Mouse (Mus musculus) limb, embryonic 13.5 days (tissue): Measurements from ENCODE around the gene Ripply3. TPM values are rescaled to one million over a fixed set of nuclear protein-coding genes. Genes with fewer than 3 reads are reported as not detected.

Source experiments
- ATAC-seq: fragments of 200-750 bp; cut with Nextera tagmentation; 2 replicates; pipeline ENCODE4 v1.8.0; 2017; ENCODE audit warnings: low read depth, moderate number of reproducible peaks, moderate TSS enrichment; ENCODE audit not compliant: low FRiP score
- H3K27ac ChIP-seq: fragments of 300-500 bp; sonication (generic); 2 replicates; pipeline ENCODE4 v1.5.1; 2015; ENCODE audit warnings: inconsistent platforms, mild to moderate bottlenecking, moderate library complexity
- H3K27me3 ChIP-seq: fragments of 300-500 bp; sonication (generic); 2 replicates; pipeline ENCODE4 v1.6.1; 2015; ENCODE audit warnings: mild to moderate bottlenecking, inconsistent platforms
- H3K36me3 ChIP-seq: fragments of 300-500 bp; sonication (generic); 2 replicates; pipeline ENCODE4 v1.6.1; 2015; ENCODE audit warnings: inconsistent platforms, mild to moderate bottlenecking, moderate library complexity
- H3K4me1 ChIP-seq: fragments of 300-500 bp; sonication (generic); 2 replicates; pipeline ENCODE4 v1.6.1; 2015; ENCODE audit warnings: inconsistent platforms
- H3K4me2 ChIP-seq: fragments of 300-500 bp; sonication (generic); replicated peaks from 2 replicates; pipeline ENCODE4 v1.6.1; 2015; ENCODE audit warnings: inconsistent platforms, mild to moderate bottlenecking, moderate library complexity
- H3K4me3 ChIP-seq: fragments of 300-500 bp; sonication (generic); 2 replicates; pipeline ENCODE4 v1.5.1; 2015; ENCODE audit warnings: moderate library complexity, mild to moderate bottlenecking, inconsistent platforms
- H3K9ac ChIP-seq: fragments of 300-500 bp; sonication (generic); 2 replicates; pipeline ENCODE4 v1.6.1; 2015; ENCODE audit warnings: mild to moderate bottlenecking, inconsistent platforms
- H3K9me3 ChIP-seq: fragments of 300-500 bp; sonication (generic); 2 replicates; pipeline ENCODE4 v1.6.1; 2016; ENCODE audit warnings: inconsistent platforms
- WGBS: fragments of 180-500 bp; shearing (Covaris S2); methylation state at CpG from one replicate; pipeline ENCODE4 v1.1.7; 2015; 5-methylcytosine and 5-hydroxymethylcytosine counted together
- polyA plus RNA-seq: library from polyadenylated mRNA; unstranded; fragments of >200 nt; fragmentation: Nextera tagmentation; extraction: Ambion mirVana; gene quantifications from 2 replicates; pipeline ENCODE4 v1.2.1, GENCODE M21; 2015

The Ripply3 gene
- polyA plus RNA-seq: 3.1 and 3.2 TPM in 2 replicates

DNA sequence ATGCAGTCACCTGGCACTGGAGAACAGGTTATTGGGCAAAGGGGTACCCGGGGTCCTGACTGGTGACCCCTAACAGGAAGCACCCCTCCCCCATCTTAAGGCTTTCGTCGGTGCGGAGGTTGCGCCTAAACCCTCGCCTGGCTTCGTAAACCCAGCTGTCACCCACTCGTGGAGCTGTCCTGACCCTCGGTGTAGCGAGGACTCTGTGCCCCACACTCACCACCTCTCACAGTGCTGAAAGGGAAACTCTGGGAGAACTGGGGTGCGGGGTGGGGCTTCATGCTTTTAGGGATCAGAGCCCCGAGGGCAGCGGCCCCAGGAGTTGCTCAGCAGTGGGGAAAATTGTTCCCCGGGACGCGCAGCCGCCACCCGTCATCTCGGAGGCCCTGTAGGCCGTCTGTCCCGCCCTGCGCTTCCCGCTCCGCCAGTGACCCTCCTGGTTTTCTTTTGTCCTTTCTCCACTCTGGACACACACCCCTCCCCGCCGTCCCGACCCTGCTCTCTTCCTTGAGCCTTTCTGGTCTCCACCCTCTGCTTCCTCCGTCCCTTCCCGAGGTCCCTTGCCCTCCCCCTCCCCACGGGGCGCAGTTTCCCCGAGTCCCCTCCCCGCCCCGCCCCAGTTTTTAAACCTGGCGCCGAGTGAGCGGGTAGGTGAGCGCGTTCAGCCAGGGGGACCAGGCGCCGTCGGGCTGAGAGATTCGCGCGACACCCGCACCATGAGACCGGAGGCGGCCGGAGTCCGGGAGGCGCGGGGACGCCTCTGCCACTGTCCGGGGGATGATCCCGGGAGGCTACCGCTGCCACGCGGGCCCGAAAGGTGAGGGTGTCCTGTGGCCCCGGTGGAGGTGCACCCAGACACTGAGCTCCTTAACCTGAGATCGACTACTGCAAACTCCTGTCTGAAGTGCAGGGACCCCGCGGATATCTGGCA, at the start of gene Ripply3:
TSS of gene Ripply3 (plus strand) at position 640 of the 931 bp plus-strand sequence.
- peak within 1 kb of the TSS; percentile 60 for H3K9ac ChIP-seq
- peaks cover 23% of the 10 kb centered on the region for H3K4me1 ChIP-seq
- H3K4me2 ChIP-seq: peak within 1 kb of the TSS; percentile 85
- 1% methylated on average over 63 of the region's 63 CpGs for WGBS
- H3K4me3 ChIP-seq: peak within 1 kb of the TSS; percentile 53
- H3K9me3 ChIP-seq: no peaks in the 10 kb centered on the region
- no peak within 1 kb of the TSS for H3K27ac ChIP-seq
- H3K36me3 ChIP-seq: no peaks in the 10 kb centered on the region
- peak; percentile 34; the same call in 1 of the 2 replicates for ATAC-seq
- H3K27me3 ChIP-seq: peaks cover 55% of the 10 kb centered on the region

DNA sequence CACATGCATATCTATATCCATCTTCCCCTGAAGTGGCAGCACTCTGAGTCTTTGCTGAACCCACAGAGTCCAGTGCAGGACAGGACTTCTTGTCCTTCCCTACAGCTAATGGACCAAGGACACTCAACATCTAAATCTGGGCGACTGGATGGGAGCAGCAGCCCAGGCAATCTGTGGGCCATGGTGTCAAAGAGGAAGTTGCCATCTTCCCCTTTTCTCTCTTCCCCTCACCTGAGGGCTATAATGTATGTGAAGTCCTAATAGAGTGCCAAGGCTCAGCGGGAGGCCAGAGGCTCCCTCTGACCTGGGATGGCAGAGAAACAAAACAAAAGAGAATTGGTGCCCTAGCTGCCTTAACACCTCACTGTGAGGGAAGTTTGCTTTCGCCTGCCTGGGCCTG, 44.2 kb upstream of the Ripply3 start:
- no peak for ATAC-seq
- WGBS: 85% methylated on average over 3 of the region's 3 CpGs
- Histone ChIP-seq H3K36me3 (peaks cover 10% of the 10 kb centered on the region), H3K27ac (no peak overlapping the region), H3K4me3 (no peak overlapping the region), H3K27me3 (no peaks in the 10 kb centered on the region), H3K9ac (no peak overlapping the region), H3K4me1 (peaks cover under 1% of the 10 kb centered on the region), H3K9me3 (peaks cover 3% of the 10 kb centered on the region; the same call in 1 of the 2 replicates), H3K4me2 (no peak overlapping the region)

DNA sequence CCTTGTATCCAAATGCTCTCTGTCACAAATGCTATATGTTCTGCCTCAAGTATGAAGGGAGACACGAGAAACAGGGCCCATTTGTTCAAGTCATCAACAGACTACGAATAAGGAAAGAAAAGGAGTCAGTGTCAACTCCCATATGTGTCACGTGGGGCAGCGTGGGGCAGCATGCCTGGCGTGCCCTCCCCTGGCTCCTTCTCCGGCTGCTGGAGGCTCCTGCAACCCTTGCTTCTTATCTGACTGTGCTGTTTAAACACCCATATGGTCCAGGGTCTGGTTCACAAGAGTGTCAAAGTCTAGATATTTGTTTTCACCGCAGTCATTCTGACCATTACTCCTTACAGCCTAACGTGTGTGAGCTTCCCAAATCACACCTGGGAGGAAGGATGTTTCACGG, 40.4 kb upstream of the Ripply3 start:
- Histone ChIP-seq H3K4me1 (peaks cover 12% of the 10 kb centered on the region), H3K27ac (no peak overlapping the region), H3K36me3 (no peaks in the 10 kb centered on the region), H3K4me2 (no peak overlapping the region), H3K4me3 (no peak overlapping the region), H3K9me3 (no peaks in the 10 kb centered on the region), H3K9ac (no peak overlapping the region), H3K27me3 (peaks cover 6% of the 10 kb centered on the region; the same call in 1 of the 2 replicates)
- 83% methylated on average over 9 of the region's 9 CpGs for WGBS
- ATAC-seq: no peak

DNA sequence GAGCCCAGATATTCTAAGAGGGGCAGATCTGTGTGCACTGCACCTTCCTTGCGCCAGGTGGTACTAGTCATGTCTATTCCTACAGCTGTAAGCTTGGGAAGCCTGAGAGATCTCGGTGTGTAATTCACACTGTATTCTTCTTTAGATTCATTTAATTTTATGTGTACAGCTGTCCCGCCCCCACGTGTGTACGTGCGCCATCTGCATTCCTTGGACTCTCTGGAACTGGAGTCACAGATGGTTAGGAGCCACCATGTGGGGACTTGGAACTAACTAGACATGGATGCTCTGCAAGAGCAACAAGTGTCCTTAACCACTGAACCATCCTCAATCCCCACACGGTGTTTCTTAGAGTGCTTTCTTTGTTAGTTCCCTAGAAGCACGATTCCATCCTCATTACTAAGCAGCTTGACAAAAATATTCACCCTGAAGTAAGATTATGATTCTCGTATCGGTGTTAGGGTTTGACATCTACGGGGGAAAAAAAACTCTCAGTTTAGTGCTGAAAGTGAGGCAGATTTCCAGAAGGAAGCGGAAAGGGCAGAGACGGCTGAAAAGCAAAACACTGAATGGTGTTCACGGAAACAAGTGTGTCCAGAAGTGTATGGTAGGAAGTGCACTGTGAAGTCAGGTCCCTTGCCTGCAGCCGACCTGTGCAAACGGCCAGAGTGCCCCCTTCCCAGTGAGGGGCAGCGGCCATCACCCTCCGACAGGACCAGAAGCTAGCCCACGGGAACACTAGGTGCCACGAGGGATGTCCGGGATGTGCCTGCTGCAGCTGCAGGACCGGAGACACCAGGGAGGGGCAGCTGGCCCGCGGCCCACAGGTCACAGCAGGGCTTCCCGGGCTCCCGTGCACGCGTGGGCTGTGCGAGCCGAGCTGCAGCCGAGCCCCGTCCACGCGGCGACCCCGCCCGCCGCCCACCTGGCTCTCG, 38.8 kb upstream of the Ripply3 start:
- Histone ChIP-seq H3K27ac (no peak overlapping the region), H3K4me2 (peak overlapping the region; percentile 99), H3K4me3 (peak overlapping the region; percentile 86), H3K9me3 (no peaks in the 10 kb centered on the region), H3K4me1 (peaks cover 12% of the 10 kb centered on the region), H3K36me3 (no peaks in the 10 kb centered on the region), H3K27me3 (peaks cover 6% of the 10 kb centered on the region; the same call in 1 of the 2 replicates), H3K9ac (peak overlapping the region; percentile 85)
- 11% methylated on average over 39 of the region's 39 CpGs for WGBS
- ATAC-seq: peak; percentile 33

DNA sequence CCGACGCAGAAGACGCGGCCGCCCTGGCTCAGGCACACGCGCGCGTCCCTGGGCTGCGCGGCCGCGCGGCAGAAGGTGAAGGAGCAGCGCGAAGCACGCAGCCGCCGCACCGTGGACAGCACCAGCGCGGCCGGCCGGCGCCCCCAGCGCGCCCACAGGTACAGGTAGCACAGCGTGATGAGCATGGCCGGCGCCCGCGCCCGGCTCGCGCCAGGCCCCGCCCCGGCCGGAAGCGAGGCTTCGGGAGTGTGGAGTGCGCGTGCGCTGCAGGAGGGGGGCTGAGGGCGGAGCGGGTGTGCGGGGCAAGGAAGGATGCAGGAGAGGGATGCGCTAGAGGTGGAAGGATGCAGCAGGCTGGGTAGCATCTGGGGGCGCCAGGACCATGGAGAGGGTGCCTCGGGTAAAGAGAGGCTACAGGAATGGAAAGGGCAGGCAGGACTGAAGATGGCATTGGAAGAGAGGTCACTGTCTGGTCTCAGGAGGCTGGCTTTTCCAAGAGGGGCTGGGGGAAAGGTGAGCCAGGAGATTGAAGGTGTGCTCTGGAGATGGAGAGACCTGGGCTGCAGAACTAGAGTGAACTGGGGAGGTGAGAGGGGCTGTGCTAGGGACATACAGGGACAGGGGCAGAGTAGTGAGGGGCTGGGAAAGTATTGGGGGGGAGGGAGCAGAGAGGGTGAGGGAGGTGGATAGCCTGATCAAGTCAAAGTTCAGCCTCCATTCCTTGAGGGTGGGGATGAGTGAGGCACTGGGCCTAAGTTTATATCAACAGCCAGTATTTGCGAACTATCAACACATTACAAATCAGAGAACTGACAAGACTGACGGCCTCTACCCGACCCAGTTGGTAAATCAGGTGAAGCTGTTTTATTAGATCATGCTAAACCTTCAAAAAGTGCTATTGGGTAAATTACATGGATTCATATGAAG, 37.9 kb upstream of the Ripply3 start:
- Histone ChIP-seq H3K9me3 (no peaks in the 10 kb centered on the region), H3K4me3 (peak overlapping the region; percentile 86), H3K9ac (peak overlapping the region; percentile 85), H3K36me3 (no peaks in the 10 kb centered on the region), H3K4me1 (peaks cover 12% of the 10 kb centered on the region), H3K4me2 (peak overlapping the region; percentile 99), H3K27me3 (peaks cover 6% of the 10 kb centered on the region; the same call in 1 of the 2 replicates), H3K27ac (no peak overlapping the region)
- ATAC-seq: peak; percentile 92
- WGBS: 6% methylated on average over 51 of the region's 52 CpGs

DNA sequence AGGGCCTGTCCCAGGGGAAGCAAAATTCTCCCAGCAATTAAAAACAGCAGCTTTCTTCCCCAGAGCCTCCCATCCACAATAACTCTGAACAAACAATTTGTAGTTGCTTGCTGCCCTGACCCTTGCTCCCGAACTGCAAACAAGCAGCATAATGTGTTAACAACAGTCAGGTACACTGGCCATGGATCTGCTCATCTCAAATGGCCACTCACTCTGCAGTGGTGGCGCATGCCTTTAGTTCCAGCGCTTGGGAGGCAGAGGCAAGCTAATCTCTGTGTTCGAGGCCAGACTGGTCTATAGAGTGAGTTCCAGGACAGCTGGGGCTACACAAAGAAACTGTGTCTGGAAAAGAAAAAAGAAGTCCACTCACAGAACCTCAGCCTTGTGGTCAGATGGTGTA, 37.1 kb upstream of the Ripply3 start:
- no peaks in the 10 kb centered on the region for H3K36me3 ChIP-seq
- no peak overlapping the region for H3K9ac ChIP-seq
- no peak overlapping the region for H3K4me2 ChIP-seq
- no peaks in the 10 kb centered on the region for H3K9me3 ChIP-seq
- H3K4me3 ChIP-seq: no peak overlapping the region
- no peak overlapping the region for H3K27ac ChIP-seq
- H3K4me1 ChIP-seq: peaks cover 12% of the 10 kb centered on the region
- ATAC-seq: no peak
- peaks cover 7% of the 10 kb centered on the region; the same call in 1 of the 2 replicates for H3K27me3 ChIP-seq
- 79% methylated on average over 4 of the region's 4 CpGs for WGBS

DNA sequence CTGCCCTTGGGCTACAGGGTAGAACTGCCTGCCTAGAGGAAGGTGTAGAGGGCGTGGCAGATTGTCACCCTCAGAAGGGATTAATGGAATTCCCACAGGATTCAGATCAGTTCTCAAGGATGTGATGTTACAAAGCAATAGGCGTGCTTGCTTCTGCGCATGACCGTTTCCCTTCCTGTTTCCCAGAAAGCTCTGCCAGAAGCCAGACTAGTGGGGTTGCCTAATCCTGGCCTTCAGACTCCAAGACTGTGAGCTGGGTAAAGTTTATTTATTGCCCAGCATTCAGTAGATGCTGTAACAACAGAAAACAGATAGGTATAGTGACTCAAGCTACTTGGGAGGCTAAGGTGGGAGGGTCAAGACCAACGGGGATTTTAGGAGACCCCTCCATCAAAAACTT, 30.1 kb upstream of the Ripply3 start:
- H3K4me1 ChIP-seq: peaks cover 12% of the 10 kb centered on the region
- no peak overlapping the region for H3K4me2 ChIP-seq
- no peak overlapping the region for H3K4me3 ChIP-seq
- H3K27me3 ChIP-seq: peaks cover 10% of the 10 kb centered on the region
- H3K36me3 ChIP-seq: no peaks in the 10 kb centered on the region
- H3K27ac ChIP-seq: no peak overlapping the region
- ATAC-seq: no peak
- no peak overlapping the region for H3K9ac ChIP-seq
- H3K9me3 ChIP-seq: no peaks in the 10 kb centered on the region
- 86% methylated on average over 5 of the region's 5 CpGs for WGBS

DNA sequence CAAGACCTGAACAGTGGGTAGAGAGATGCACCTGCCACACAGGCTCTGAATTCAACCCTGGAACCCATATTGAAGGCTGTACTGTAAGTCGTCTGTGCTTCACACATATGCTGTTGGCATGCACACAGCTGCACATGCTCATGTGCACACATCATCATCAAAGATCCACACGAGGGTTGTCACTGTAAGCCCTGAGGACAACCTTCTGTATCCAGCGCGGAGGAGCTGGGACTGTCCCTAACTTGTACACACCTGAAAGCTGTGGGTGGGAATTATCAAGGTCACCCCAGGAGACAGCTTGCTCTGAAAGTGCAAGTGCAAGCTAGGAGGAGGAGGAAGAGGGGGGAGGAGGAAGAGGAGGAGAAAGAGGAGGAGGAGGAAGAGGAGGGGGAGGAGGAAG, 29.0 kb upstream of the Ripply3 start:
- Histone ChIP-seq H3K4me3 (no peak overlapping the region), H3K36me3 (no peaks in the 10 kb centered on the region), H3K27me3 (peaks cover 21% of the 10 kb centered on the region), H3K4me1 (peaks cover 16% of the 10 kb centered on the region), H3K27ac (no peak overlapping the region), H3K9ac (no peak overlapping the region), H3K4me2 (no peak overlapping the region), H3K9me3 (no peaks in the 10 kb centered on the region)
- ATAC-seq: no peak
- 63% methylated on average over 4 of the region's 4 CpGs for WGBS

DNA sequence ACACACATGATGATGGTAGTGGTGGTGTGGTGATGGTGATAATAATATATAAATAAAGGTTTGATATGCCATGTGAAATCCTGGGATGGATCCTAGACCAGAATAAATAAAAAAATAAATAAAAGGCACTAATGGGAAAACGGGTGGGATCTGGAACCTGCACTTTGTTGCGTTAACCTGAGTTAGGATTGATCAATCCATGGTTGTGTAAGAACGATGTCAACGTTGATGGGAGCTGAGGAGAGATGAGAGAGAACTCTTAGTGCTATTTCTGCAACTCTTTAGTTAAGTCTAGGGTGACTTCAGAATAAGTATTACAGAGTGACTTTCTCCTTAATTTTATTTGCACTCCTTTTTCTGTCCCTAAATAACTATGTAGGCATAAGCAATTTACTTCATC, 27.0 kb upstream of the Ripply3 start:
- no peaks in the 10 kb centered on the region for H3K9me3 ChIP-seq
- no peak for ATAC-seq

DNA sequence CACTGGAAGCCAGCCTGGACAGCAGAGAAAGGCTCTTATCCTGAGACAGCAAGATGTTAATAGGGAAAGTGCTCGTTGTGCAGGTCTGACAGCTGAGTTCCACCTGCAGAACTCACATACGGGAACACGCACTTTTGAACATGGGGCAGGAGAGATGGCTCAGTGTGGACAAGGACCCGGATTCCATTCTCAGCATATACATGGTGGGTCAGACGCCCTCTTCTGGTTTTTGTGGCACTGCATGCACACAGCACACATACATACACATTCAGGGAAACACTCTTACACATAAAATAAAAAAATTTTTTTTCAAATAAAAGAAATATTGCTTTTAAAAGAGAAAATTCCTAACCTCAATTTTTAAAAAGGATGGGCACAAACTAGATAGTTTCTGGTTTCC, 26.5 kb upstream of the Ripply3 start:
- Histone ChIP-seq H3K4me1 (peaks cover 16% of the 10 kb centered on the region), H3K9me3 (no peaks in the 10 kb centered on the region), H3K36me3 (no peaks in the 10 kb centered on the region), H3K4me2 (no peak overlapping the region), H3K27me3 (peaks cover 15% of the 10 kb centered on the region), H3K27ac (no peak overlapping the region), H3K9ac (no peak overlapping the region), H3K4me3 (no peak overlapping the region)
- ATAC-seq: no peak
- 61% methylated on average over 5 of the region's 5 CpGs for WGBS

More for the DNA sequence above, 27.0 kb upstream of the Ripply3 start:
- no peaks in the 10 kb centered on the region for H3K36me3 ChIP-seq
- peaks cover 16% of the 10 kb centered on the region for H3K4me1 ChIP-seq
- no peak overlapping the region for H3K9ac ChIP-seq
- H3K27me3 ChIP-seq: peaks cover 20% of the 10 kb centered on the region
- H3K27ac ChIP-seq: no peak overlapping the region
- 88% methylated on average over 4 of the region's 4 CpGs for WGBS
- no peak overlapping the region for H3K4me3 ChIP-seq
- no peak overlapping the region for H3K4me2 ChIP-seq
